ENCODE assay signal across 11 mouse cellular contexts in genomic region chr4:129639221-129639620, GRCm38 (mm10). TPM values are rescaled to one million over a fixed set of nuclear protein-coding genes. Genes with fewer than 3 reads are reported as not detected.
DNase-seq lines count a peak whose midpoint lies in the region; ATAC-seq and TF ChIP-seq lines count a peak whose summit lies in the region.
"Had no signal": no experiment of that assay in that cellular context is flagged by ENCODE, and none has a peak within 500 bp of the region (broad histone marks: within the 10 kb centered on the region; RNA-seq: fewer than 3 reads in every experiment).

No protein-coding gene starts in this region.

- no peak for ATAC-seq in forebrain, embryonic 14.5 days
- ATAC-seq in liver, embryonic 12.5 days = no peak
- ATAC-seq: CD4-positive, CD25-positive, alpha-beta regulatory T cell, adult 4 months had no signal

- no peak for TF ChIP-seq EP300 in CH12.LX (IDR thresholded peaks at IDR 0.05; ENCODE audit: low read length)

- in situ Hi-C loops in CH12.LX (cut with MboI; ENCODE audit: low pct_ligation_motif_present, low pct_unique_long_range_greater_than_20kb, low sequenced_read_pairs) = no loop called here

- TF ChIP-seq POLR2A in CH12.LX (IDR thresholded peaks at IDR 0.05; ENCODE audit: low read depth, low read length) = no peak

- peaks cover 28% of the 10 kb centered on the region for H3K79me2 ChIP-seq in CH12.LX (replicated peaks; ENCODE audit: control insufficient read depth, extremely low read depth, insufficient read depth, poor library complexity, severe bottlenecking)

- H3K4me2 ChIP-seq in CH12.LX (ENCODE audit: insufficient read depth, low read depth, poor library complexity, severe bottlenecking) = 0 out of 2 replicates have a peak overlapping the region, but pooled peaks have one; percentile 1
- H3K4me2 ChIP-seq in forebrain, embryonic 14.5 days (ENCODE audit: low read length) = peak overlapping the region; percentile 83
- peak overlapping the region; percentile 94 for H3K4me2 ChIP-seq in liver, embryonic 12.5 days

- 81% methylated on average over 15 of the region's 15 CpGs for WGBS in forebrain, embryonic 14.5 days
- 83% methylated on average over 15 of the region's 15 CpGs for WGBS in liver, embryonic 12.5 days (ENCODE audit: insufficient replicate concordance)

- H3K9ac ChIP-seq in CH12.LX (ENCODE audit: insufficient read depth, low read depth) = peak overlapping the region; percentile 95; the same call in 1 of the 2 replicates
- peak overlapping the region; percentile 75; the same call in 1 of the 2 replicates for H3K9ac ChIP-seq in forebrain, embryonic 14.5 days (ENCODE audit: low read length)
- peak overlapping the region; percentile 85 for H3K9ac ChIP-seq in liver, embryonic 12.5 days

- H3K4me3 ChIP-seq in gastrocnemius, adult 2 months = peak overlapping the region; percentile 84
- peak overlapping the region in 1 of 3 experiments; percentile 61 for H3K4me3 ChIP-seq in CH12.LX (replicated peaks in 1 of 3; ENCODE audit: low read depth in 2 of 3, low read length in 2 of 3, poor library complexity in 1 of 3)
- peak overlapping the region; percentile 50 for H3K4me3 ChIP-seq in forebrain, embryonic 14.5 days (ENCODE audit: low read depth, low read length)
- H3K4me3 ChIP-seq in liver, embryonic 12.5 days = peak overlapping the region; percentile 75

- TF ChIP-seq CTCF in gastrocnemius, adult 2 months (IDR thresholded peaks at IDR 0.05) = no peak
- no peak for TF ChIP-seq CTCF in CH12.LX (conservative IDR thresholded peaks at IDR 0.05 in 1 of 2, IDR thresholded peaks at IDR 0.05 in 1 of 2; ENCODE audit: low read depth in 2 of 2, low read length in 2 of 2)

- dilution Hi-C loops in CH12.LX (cut with MboI; ENCODE audit: extremely low pct_ligation_motif_present, extremely low pct_unique_long_range_greater_than_20kb, low sequenced_read_pairs) = no loop called here

- H3K36me3 ChIP-seq in CH12.LX (replicated peaks in 1 of 2; ENCODE audit: control insufficient read depth in 1 of 2, insufficient read depth in 1 of 2, low read length in 1 of 2) = peaks cover 44 to 66% of the 10 kb centered on the region in 2 experiments
- H3K36me3 ChIP-seq in forebrain, embryonic 14.5 days (ENCODE audit: control insufficient read depth, insufficient read depth, low read length) = peaks cover 50% of the 10 kb centered on the region
- peaks cover 54% of the 10 kb centered on the region for H3K36me3 ChIP-seq in liver, embryonic 12.5 days

- no peak for TF ChIP-seq RAD21 in CH12.LX (IDR thresholded peaks at IDR 0.05; ENCODE audit: low read depth, low read length)

- intact Hi-C loops in gastrocnemius, adult 2 months (cut with DNase I) = no loop called here

- no peaks in the 10 kb centered on the region for H3K9me3 ChIP-seq in CH12.LX (replicated peaks; ENCODE audit: low read length)
- H3K9me3 ChIP-seq in forebrain, embryonic 14.5 days (replicated peaks; ENCODE audit: control insufficient read depth, low read length) = no peaks in the 10 kb centered on the region
- H3K9me3 ChIP-seq in liver, embryonic 12.5 days (replicated peaks) = no peaks in the 10 kb centered on the region

- peak overlapping the region; percentile 96; the same call in 1 of the 2 replicates for H3K27ac ChIP-seq in gastrocnemius, adult 2 months
- no peak overlapping the region for H3K27ac ChIP-seq in CH12.LX (ENCODE audit: insufficient read depth, low read depth)
- H3K27ac ChIP-seq in forebrain, embryonic 14.5 days (ENCODE audit: low read depth, low read length) = no peak overlapping the region
- H3K27ac ChIP-seq in liver, embryonic 12.5 days = peak overlapping the region; percentile 89; the same call in 1 of the 2 replicates

- peaks cover 4 to 32% of the 10 kb centered on the region in 2 experiments for H3K4me1 ChIP-seq in CH12.LX (ENCODE audit: control insufficient read depth in 1 of 2, insufficient read depth in 2 of 2)
- H3K4me1 ChIP-seq in forebrain, embryonic 14.5 days (ENCODE audit: control insufficient read depth, insufficient read depth, low read length) = peaks cover 23% of the 10 kb centered on the region
- peaks cover 48% of the 10 kb centered on the region for H3K4me1 ChIP-seq in liver, embryonic 12.5 days

- DNase-seq in gastrocnemius, adult 2 months = no peak
- DNase-seq in gastrocnemius, postnatal 10 days = no peak
- no peak for DNase-seq in CH12.LX (ENCODE audit: extremely low read depth)
- DNase-seq in forebrain, embryonic 14.5 days (ENCODE audit: low spot score) = no peak
- DNase-seq in spleen, postnatal 36 days (ENCODE audit: low spot score in 2 of 2) = no peak
- DNase-seq in gastrocnemius, postnatal 25 days = no peak
- DNase-seq in adrenal gland, adult 18-20 months (ENCODE audit: low spot score in 2 of 2) = no peak
- DNase-seq: lung, postnatal 14 days; thymus, postnatal 4 days had no signal

- no peaks in the 10 kb centered on the region for H3K27me3 ChIP-seq in CH12.LX (replicated peaks)
- no peaks in the 10 kb centered on the region for H3K27me3 ChIP-seq in forebrain, embryonic 14.5 days (replicated peaks; ENCODE audit: control insufficient read depth, insufficient read depth, low read length)
- H3K27me3 ChIP-seq in liver, embryonic 12.5 days (replicated peaks) = no peaks in the 10 kb centered on the region

TF ChIP-seq in CH12.LX, 34 proteins besides CTCF, POLR2A, EP300 and RAD21:
- TF ChIP-seq KAT2A (IDR thresholded peaks at IDR 0.05; ENCODE audit: insufficient replicate concordance, low read length) = no peak
- no peak for TF ChIP-seq RCOR1 (conservative IDR thresholded peaks at IDR 0.05; ENCODE audit: low read depth, low read length)
- no peak for TF ChIP-seq MAX (IDR thresholded peaks at IDR 0.05; ENCODE audit: low read length)
- TF ChIP-seq MAFK (IDR thresholded peaks at IDR 0.05; ENCODE audit: insufficient replicate concordance, low read length) = no peak
- no peak for TF ChIP-seq ZMIZ1 (IDR thresholded peaks at IDR 0.05; ENCODE audit: low read depth, low read length)
- TF ChIP-seq TCF12 (IDR thresholded peaks at IDR 0.05; ENCODE audit: low read depth, low read length) = no peak

RNA-seq across cellular contexts. Expression of gene Txlna, which starts 1.6 kb away (rescaled TPM):
- 10 to 100 TPM; 19.7 to 21.1 TPM for total RNA-seq in gastrocnemius, adult 2 months (2021)
- 10 to 100 TPM; 31.6 to 37.5 TPM for total RNA-seq in gastrocnemius, postnatal 10 days (2021)
- total RNA-seq in CH12.LX (2012; rRNA removed) (51.8 and 68.2 TPM in 2 replicates), CH12.LX (2014; rRNA removed) (50.0 and 52.2 TPM in 2 replicates)
- polyA plus RNA-seq in CH12.LX (2012; ENCODE audit: insufficient read length, low read depth) = 64.7 and 103 TPM in 2 replicates
- 65.4 and 71.6 TPM in 2 replicates for polyA plus RNA-seq in forebrain, embryonic 14.5 days (2014; fragmentation: Nextera tagmentation; extraction: Ambion mirVana)
- polyA plus RNA-seq in liver, embryonic 12.5 days (2016; fragmentation: Nextera tagmentation; extraction: Ambion mirVana) = 45.4 and 45.7 TPM in 2 replicates
- 10 to 100 TPM; 18.0 to 19.4 TPM for total RNA-seq in gastrocnemius, postnatal 25 days (2021)
- total RNA-seq in adrenal gland, adult 18-20 months (2021) = 10 to 100 TPM; 63.5 to 69.2 TPM

RNA-seq across cellular contexts. Expression of gene Ccdc28b, which starts 15.5 kb away (rescaled TPM):
- total RNA-seq in gastrocnemius, adult 2 months (2021) = 10 to 100 TPM; 31.1 to 38.4 TPM
- total RNA-seq in gastrocnemius, postnatal 10 days (2021) = 10 to 100 TPM; 59.5 to 60.6 TPM
- total RNA-seq in CH12.LX (2012; rRNA removed) (24.0 and 24.2 TPM in 2 replicates), CH12.LX (2014; rRNA removed) (27.3 and 35.5 TPM in 2 replicates)
- 26.6 and 28.0 TPM in 2 replicates for polyA plus RNA-seq in CH12.LX (2012; ENCODE audit: insufficient read length, low read depth)
- polyA plus RNA-seq in forebrain, embryonic 14.5 days (2014; fragmentation: Nextera tagmentation; extraction: Ambion mirVana) = 112 and 115 TPM in 2 replicates
- polyA plus RNA-seq in liver, embryonic 12.5 days (2016; fragmentation: Nextera tagmentation; extraction: Ambion mirVana) = 16.6 and 19.9 TPM in 2 replicates
- 10 to 100 TPM; 52.4 to 59.8 TPM for total RNA-seq in gastrocnemius, postnatal 25 days (2021)
- 10 to 100 TPM; 29.6 to 35.8 TPM for total RNA-seq in adrenal gland, adult 18-20 months (2021)

RNA-seq across cellular contexts. Expression of gene Iqcc, which starts 20.3 kb away (rescaled TPM):
- total RNA-seq in gastrocnemius, adult 2 months (2021) = 10 to 100 TPM in 1 of 2 experiments, 1 to 10 TPM in 1; 9.0 to 10.8 TPM
- 10 to 100 TPM; 12.7 to 14.6 TPM for total RNA-seq in gastrocnemius, postnatal 10 days (2021)
- total RNA-seq in CH12.LX (2012; rRNA removed) (24.3 and 27.0 TPM in 2 replicates), CH12.LX (2014; rRNA removed) (15.9 and 18.4 TPM in 2 replicates)
- polyA plus RNA-seq in CH12.LX (2012; ENCODE audit: insufficient read length, low read depth) = 13.5 and 14.1 TPM in 2 replicates
- 23.6 and 29.4 TPM in 2 replicates for polyA plus RNA-seq in forebrain, embryonic 14.5 days (2014; fragmentation: Nextera tagmentation; extraction: Ambion mirVana)
- polyA plus RNA-seq in liver, embryonic 12.5 days (2016; fragmentation: Nextera tagmentation; extraction: Ambion mirVana) = 14.7 and 16.5 TPM in 2 replicates
- 10 to 100 TPM in 1 of 2 experiments, 1 to 10 TPM in 1; 8.1 to 11.1 TPM for total RNA-seq in gastrocnemius, postnatal 25 days (2021)
- 10 to 100 TPM; 27.0 to 28.6 TPM for total RNA-seq in adrenal gland, adult 18-20 months (2021)

RNA-seq across cellular contexts. Expression of gene Dcdc2b, which starts 25.2 kb away (rescaled TPM):
- total RNA-seq in gastrocnemius, adult 2 months (2021) = 1 to 10 TPM in 1 of 2 experiments, under 1 TPM in 1; 0.77 to 3.1 TPM
- 1 to 10 TPM in 1 of 2 experiments, under 1 TPM in 1; 0.61 to 2.6 TPM for total RNA-seq in gastrocnemius, postnatal 10 days (2021)
- 0.59 and 1.6 TPM in 2 replicates for total RNA-seq in CH12.LX (2012; rRNA removed)
- not detected in 2 replicates for total RNA-seq in CH12.LX (2014; rRNA removed)
- polyA plus RNA-seq in CH12.LX (2012; ENCODE audit: insufficient read length, low read depth) = 0.66 and 1.1 TPM in 2 replicates
- polyA plus RNA-seq in forebrain, embryonic 14.5 days (2014; fragmentation: Nextera tagmentation; extraction: Ambion mirVana) = 2.2 and 3.2 TPM in 2 replicates
- polyA plus RNA-seq in liver, embryonic 12.5 days (2016; fragmentation: Nextera tagmentation; extraction: Ambion mirVana) = 0.51 and 1.3 TPM in 2 replicates
- 1 to 10 TPM in 1 of 2 experiments, under 1 TPM in 1; 0.77 to 1.2 TPM for total RNA-seq in gastrocnemius, postnatal 25 days (2021)
- total RNA-seq in adrenal gland, adult 18-20 months (2021) = 1 to 10 TPM; 1.5 to 1.7 TPM

RNA-seq across cellular contexts. Expression of gene Kpna6, which starts 33.3 kb away (rescaled TPM):
- 10 to 100 TPM; 80.9 to 85.9 TPM for total RNA-seq in gastrocnemius, adult 2 months (2021)
- 10 to 100 TPM; 56.4 to 63.3 TPM for total RNA-seq in gastrocnemius, postnatal 10 days (2021)
- total RNA-seq in CH12.LX (2012; rRNA removed) (17.3 and 23.9 TPM in 2 replicates), CH12.LX (2014; rRNA removed) (19.6 and 22.4 TPM in 2 replicates)
- polyA plus RNA-seq in CH12.LX (2012; ENCODE audit: insufficient read length, low read depth) = 25.8 and 26.4 TPM in 2 replicates
- 16.5 TPM in 2 replicates for polyA plus RNA-seq in forebrain, embryonic 14.5 days (2014; fragmentation: Nextera tagmentation; extraction: Ambion mirVana)
- 10.0 and 10.3 TPM in 2 replicates for polyA plus RNA-seq in liver, embryonic 12.5 days (2016; fragmentation: Nextera tagmentation; extraction: Ambion mirVana)
- total RNA-seq in gastrocnemius, postnatal 25 days (2021) = 10 to 100 TPM; 64.6 to 77.1 TPM
- 10 to 100 TPM; 92.4 to 96.3 TPM for total RNA-seq in adrenal gland, adult 18-20 months (2021)

Comparison
In these comparisons a context has a peak if more than half of its experiments do, and no peak if none do; other contexts are left out.
1. H3K27ac ChIP-seq: peak in gastrocnemius, adult 2 months (single experiment) and liver, embryonic 12.5 days (single experiment); none in CH12.LX (single experiment) and forebrain, embryonic 14.5 days (single experiment).
2. H3K4me2 ChIP-seq: peak in every context shown above with its lines; median percentile 94 in liver, embryonic 12.5 days; 83 in forebrain, embryonic 14.5 days; 1 in CH12.LX.
3. Peak in every context shown above with its lines, with median percentiles within 50 percentile points of each other: H3K9ac ChIP-seq.